Mouse (Mus musculus) hindbrain, postnatal 0 days (tissue): ENCODE measurements around the gene Psmb11. TPM values are rescaled to one million over a fixed set of nuclear protein-coding genes. Genes with fewer than 3 reads are reported as not detected.

Experiments used
- ATAC-seq: fragments of 200-750 bp; cut with Nextera tagmentation; 2 replicates; pipeline ENCODE4 v1.8.0; 2017; ENCODE audit warnings: mild to moderate bottlenecking, moderate TSS enrichment, moderate library complexity
- DNase-seq: peaks from one replicate; pipeline ENCODE4 v3.0.0-alpha.2; 2015; ENCODE audit warnings: low spot score
- H3K27ac ChIP-seq: fragments of 300-500 bp; sonication (generic); 2 replicates; pipeline ENCODE4 v1.5.1; 2014; ENCODE audit warnings: mild to moderate bottlenecking
- H3K27me3 ChIP-seq: fragments of 300-500 bp; sonication (generic); 2 replicates; pipeline ENCODE4 v1.6.1; 2014; ENCODE audit warnings: low read length, mixed read lengths; ENCODE audit not compliant: insufficient read depth
- H3K36me3 ChIP-seq: fragments of 300-500 bp; sonication (generic); 2 replicates; pipeline ENCODE4 v1.6.1; 2014; ENCODE audit warnings: low read length, mixed read lengths; ENCODE audit not compliant: insufficient read depth
- H3K4me1 ChIP-seq: fragments of 300-500 bp; sonication (generic); 2 replicates; pipeline ENCODE4 v1.6.1; 2014; ENCODE audit warnings: antibody characterized with exemption, low read length, mixed read lengths; ENCODE audit not compliant: insufficient read depth
- H3K4me2 ChIP-seq: fragments of 300-500 bp; sonication (generic); 2 replicates; pipeline ENCODE4 v1.6.1; 2014; ENCODE audit warnings: low read depth, mild to moderate bottlenecking, low read length, moderate library complexity, mixed read lengths
- H3K4me3 ChIP-seq: fragments of 300-500 bp; sonication (generic); 2 replicates; pipeline ENCODE4 v1.5.1; 2014; ENCODE audit warnings: low read length
- H3K9ac ChIP-seq: fragments of 300-500 bp; sonication (generic); replicated peaks from 2 replicates; pipeline ENCODE4 v1.6.1; 2014; ENCODE audit warnings: mild to moderate bottlenecking, low read length, moderate library complexity, mixed read lengths
- H3K9me3 ChIP-seq: fragments of 300-500 bp; sonication (generic); 2 replicates; pipeline ENCODE4 v1.6.1; 2016; ENCODE audit warnings: low read length, mixed read lengths
- CTCF ChIP-seq: IDR thresholded peaks from 2 replicates; pipeline ENCODE4 v1.5.1; 2016; ENCODE audit warnings: antibody characterized with exemption, control low read depth, low read depth
- WGBS: fragments of 180-500 bp; shearing (Covaris S2); extraction: QIAGEN DNeasy Blood & Tissue Kit; methylation state at CpG from one replicate; pipeline ENCODE4 v1.1.7; 2014; 5-methylcytosine and 5-hydroxymethylcytosine counted together
- polyA plus RNA-seq: library from polyadenylated mRNA; unstranded; fragments of >200 nt; fragmentation: Nextera tagmentation; extraction: Ambion mirVana; gene quantifications from 2 replicates; pipeline ENCODE4 v1.2.1, GENCODE M21; 2015
- total RNA-seq: library from RNA; depleted of rRNA; stranded (reverse); fragments of >200 nt; gene quantifications from 2 replicates; pipeline ENCODE4 v1.2.3, GENCODE M21; 2014; rRNA removed

Psmb11 gene
- total RNA-seq (0.05 TPM in 1 of 2 replicates, not detected in the other), polyA plus RNA-seq (0.16 and 0.21 TPM in 2 replicates)

DNA sequence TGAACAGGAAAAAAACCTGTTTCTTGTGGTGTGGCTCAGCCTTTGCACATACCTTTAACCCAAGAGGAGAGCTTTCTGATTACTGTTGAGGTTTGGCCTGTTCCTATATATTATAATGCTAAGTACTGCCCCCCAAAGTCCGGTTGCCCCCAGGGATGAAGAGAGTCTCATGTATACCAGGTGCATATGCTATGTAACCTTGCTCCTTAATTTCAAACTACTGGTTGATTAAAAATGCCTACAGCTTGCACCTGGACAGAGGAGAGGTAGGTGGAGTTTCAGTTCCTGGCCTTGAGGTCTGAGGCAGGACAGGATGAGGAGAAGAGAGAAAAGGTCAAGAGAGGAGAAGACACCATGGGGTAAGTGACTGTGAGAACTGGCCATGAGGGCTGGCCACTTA is at the start of gene Psmb11:
TSS of gene Psmb11 (plus strand) at position 301 of the 400 bp plus-strand sequence.
- ATAC-seq (no peak), DNase-seq (no peak)
- peaks cover 6% of the 10 kb centered on the region; the same call in 1 of the 2 replicates for H3K4me1 ChIP-seq
- no peak within 1 kb of the TSS for H3K4me3 ChIP-seq
- no peak within 1 kb of the TSS for H3K9ac ChIP-seq
- no peak within 1 kb of the TSS for H3K4me2 ChIP-seq
- no peaks in the 10 kb centered on the region for H3K36me3 ChIP-seq
- H3K27ac ChIP-seq, result no peak within 1 kb of the TSS
- no peak for TF ChIP-seq CTCF
- H3K9me3 ChIP-seq, result no peaks in the 10 kb centered on the region
- WGBS, result 89% methylated on average over 1 of the region's 1 CpGs
- H3K27me3 ChIP-seq, result no peaks in the 10 kb centered on the region

DNA sequence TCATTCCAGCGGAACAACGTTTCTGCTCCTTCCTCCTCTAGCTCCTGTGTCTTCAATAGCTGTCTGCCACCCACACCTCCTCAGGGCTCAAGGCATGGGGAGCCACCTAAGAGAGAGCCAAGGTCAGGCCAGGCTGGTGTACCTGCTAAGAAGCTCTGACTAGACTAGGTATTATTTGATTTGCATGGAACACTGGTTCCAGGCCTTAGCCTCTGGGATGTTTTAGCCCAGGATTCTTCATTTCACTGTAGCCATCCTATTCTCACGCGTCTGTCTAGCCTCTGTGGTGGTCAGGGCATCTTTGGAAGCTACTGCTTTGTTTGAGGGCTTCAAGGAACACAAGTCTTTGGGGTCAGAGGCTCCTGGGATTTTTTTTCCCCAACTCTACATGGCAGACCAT is 49.1 kb upstream of the Psmb11 start:
- Histone ChIP-seq H3K4me3 (no peak overlapping the region), H3K9ac (no peak overlapping the region), H3K4me2 (no peak overlapping the region), H3K4me1 (peaks cover 4% of the 10 kb centered on the region; the same call in 1 of the 2 replicates), H3K9me3 (no peaks in the 10 kb centered on the region), H3K27me3 (peaks cover 4% of the 10 kb centered on the region; the same call in 1 of the 2 replicates), H3K27ac (no peak overlapping the region), H3K36me3 (no peaks in the 10 kb centered on the region)
- no peak for TF ChIP-seq CTCF
- DNase-seq (no peak), ATAC-seq (no peak)
- WGBS, result 47% methylated on average over 4 of the region's 4 CpGs

DNA sequence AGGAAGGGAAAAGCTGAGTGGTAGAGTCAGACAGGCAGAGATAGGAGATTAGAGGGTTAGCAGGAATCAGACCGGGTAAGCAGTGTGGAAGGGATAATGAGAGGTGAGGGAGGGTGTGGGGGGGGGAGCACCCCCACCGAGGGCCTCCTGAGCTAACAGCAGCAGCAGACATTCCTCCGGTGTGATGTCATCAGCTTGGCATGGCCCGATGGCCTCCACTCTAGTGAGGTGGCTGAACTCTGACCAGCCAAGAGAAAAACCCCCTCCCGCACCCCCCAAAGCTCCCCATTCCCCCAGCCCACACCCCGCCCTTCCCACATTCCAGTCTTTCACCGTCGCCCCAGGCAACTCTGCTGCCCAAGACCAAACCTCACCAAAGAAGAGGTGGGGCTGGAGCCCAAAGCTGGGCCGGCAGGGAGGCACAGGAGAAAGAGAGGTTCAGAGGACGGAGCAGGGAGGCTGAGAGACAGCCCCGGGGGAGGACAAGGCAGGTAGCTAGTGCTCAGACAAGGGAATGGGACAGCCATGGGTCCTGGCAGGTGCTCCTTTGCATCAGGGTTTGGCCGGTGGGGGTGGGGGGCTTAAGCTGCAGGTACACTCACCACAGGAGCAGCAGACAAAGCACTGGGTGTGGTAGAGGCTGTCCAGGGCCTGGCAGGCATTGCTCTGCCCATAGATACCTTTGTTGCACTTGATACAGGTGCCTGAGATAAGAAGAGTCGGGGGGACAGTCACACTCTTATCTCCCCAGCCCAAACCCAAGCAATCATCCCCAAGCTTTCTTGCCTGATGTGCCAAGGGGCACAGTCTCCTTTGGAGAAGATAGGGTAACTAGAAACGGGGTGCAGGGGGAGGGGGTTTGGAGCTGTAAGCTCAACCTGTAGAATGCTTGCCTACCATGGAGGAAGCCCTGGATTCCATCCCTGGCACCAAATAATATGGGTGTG is 48.2 kb upstream of the Psmb11 start:
- WGBS, result 12% methylated on average over 14 of the region's 14 CpGs
- no peak overlapping the region for H3K4me3 ChIP-seq

DNA sequence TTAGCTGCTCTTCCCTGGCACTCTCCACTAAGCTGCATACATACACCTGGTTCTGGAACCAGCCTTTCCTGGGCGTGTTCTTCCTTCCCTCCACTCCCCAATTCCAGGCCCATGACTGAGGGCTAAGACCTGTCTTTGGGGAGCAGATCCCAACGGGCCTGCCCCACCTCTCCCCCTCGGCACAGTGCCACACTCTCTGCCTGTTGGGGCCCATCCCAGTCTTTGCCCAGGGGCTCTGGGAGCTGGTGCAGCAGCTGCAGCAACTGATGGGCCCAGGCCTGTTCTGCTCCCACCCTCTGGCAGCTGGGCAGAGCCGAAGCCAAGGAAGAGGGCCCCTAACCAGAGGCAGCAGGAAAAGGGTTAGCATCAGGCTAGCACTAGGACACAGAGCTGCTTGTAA is 47.0 kb upstream of the Psmb11 start:
- DNase-seq, result no peak
- Histone ChIP-seq H3K4me1 (peaks cover 4% of the 10 kb centered on the region; the same call in 1 of the 2 replicates), H3K27ac (no peak overlapping the region), H3K4me3 (no peak overlapping the region), H3K9me3 (no peaks in the 10 kb centered on the region), H3K36me3 (no peaks in the 10 kb centered on the region), H3K4me2 (peak overlapping the region; percentile 96; the same call in 1 of the 2 replicates), H3K9ac (no peak overlapping the region), H3K27me3 (peaks cover 6% of the 10 kb centered on the region; the same call in 1 of the 2 replicates)
- TF ChIP-seq CTCF, result no peak
- ATAC-seq, result no peak
- WGBS, result 20% methylated on average over 4 of the region's 4 CpGs

More for the DNA sequence above, 48.2 kb upstream of the Psmb11 start:
- no peak overlapping the region for H3K9ac ChIP-seq
- TF ChIP-seq CTCF, result no peak
- H3K27me3 ChIP-seq, result peaks cover 6% of the 10 kb centered on the region; the same call in 1 of the 2 replicates
- peak; percentile 25 for DNase-seq
- ATAC-seq, result peak; percentile 33; the same call in 1 of the 2 replicates
- H3K9me3 ChIP-seq, result no peaks in the 10 kb centered on the region
- H3K27ac ChIP-seq, result no peak overlapping the region
- no peak overlapping the region for H3K4me2 ChIP-seq
- no peaks in the 10 kb centered on the region for H3K36me3 ChIP-seq
- H3K4me1 ChIP-seq, result peaks cover 4% of the 10 kb centered on the region; the same call in 1 of the 2 replicates

DNA sequence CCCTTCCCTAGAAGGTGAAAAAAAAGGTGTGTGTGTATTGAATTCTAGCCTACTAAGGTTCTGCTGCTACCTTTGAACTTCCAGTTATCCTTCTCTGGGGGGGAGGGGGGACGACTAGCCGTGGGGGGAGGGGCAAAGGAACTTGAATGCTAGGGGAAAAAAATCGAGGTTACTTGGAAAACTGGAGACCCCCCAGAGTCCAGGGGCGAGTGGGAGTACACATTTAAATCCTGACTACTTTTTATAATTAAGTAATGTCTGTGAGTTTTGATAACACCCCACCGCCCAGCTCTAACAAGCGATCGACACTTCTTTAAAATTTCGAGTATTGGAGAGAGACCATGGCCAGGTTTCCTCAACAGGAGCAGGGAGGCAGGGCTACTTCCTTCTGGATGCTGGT is 46.2 kb upstream of the Psmb11 start:
- 10% methylated on average over 8 of the region's 8 CpGs for WGBS
- Histone ChIP-seq H3K4me1 (peaks cover 4% of the 10 kb centered on the region; the same call in 1 of the 2 replicates), H3K9ac (no peak overlapping the region), H3K9me3 (no peaks in the 10 kb centered on the region), H3K27me3 (peaks cover 6% of the 10 kb centered on the region; the same call in 1 of the 2 replicates), H3K27ac (no peak overlapping the region), H3K4me2 (peak overlapping the region; percentile 96), H3K4me3 (peak overlapping the region; percentile 57), H3K36me3 (no peaks in the 10 kb centered on the region)
- DNase-seq (no peak), ATAC-seq (no peak)
- TF ChIP-seq CTCF, result no peak

DNA sequence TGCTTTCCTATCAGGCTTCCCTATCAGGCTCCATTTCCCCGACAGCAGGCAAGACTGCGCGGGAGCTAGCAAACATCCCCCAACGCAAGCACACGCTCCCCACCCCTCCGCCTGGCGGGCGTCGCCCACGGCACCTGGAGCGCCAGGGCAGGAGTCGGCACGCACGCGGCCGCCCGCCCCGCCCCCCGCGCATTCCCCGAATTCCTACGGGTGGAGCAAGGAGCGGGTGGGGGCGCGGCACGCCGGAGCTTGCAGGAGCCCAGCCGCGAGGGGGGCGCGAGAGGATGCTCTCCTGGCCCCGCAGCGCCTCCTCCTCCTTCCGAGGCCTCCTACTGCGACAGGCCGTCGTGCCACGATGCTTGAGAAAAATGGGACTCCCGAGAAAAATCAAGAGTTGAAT is 45.6 kb upstream of the Psmb11 start:
- H3K27ac ChIP-seq, result no peak overlapping the region
- H3K4me1 ChIP-seq, result peaks cover 4% of the 10 kb centered on the region; the same call in 1 of the 2 replicates

More for the DNA sequence above, 45.6 kb upstream of the Psmb11 start:
- no peaks in the 10 kb centered on the region for H3K9me3 ChIP-seq
- H3K9ac ChIP-seq, result peak overlapping the region; percentile 55
- no peak for TF ChIP-seq CTCF
- ATAC-seq, result no peak
- H3K4me2 ChIP-seq, result peak overlapping the region; percentile 96
- peaks cover 6% of the 10 kb centered on the region; the same call in 1 of the 2 replicates for H3K27me3 ChIP-seq
- DNase-seq, result peak; percentile 29
- H3K36me3 ChIP-seq, result no peaks in the 10 kb centered on the region
- peak overlapping the region; percentile 57 for H3K4me3 ChIP-seq
- under 1% methylated on average over 39 of the region's 39 CpGs for WGBS
